Mouse (Mus musculus) left cerebral cortex, postnatal 10 days (tissue): Measurements from ENCODE around the gene Eps8l2. TPM values are rescaled to one million over a fixed set of nuclear protein-coding genes. Genes with fewer than 3 reads are reported as not detected.

Experiments used
- DNase-seq, 2 experiments: peaks; one replicate each; pipeline ENCODE4 v3.0.0; 2021 to 2022; ENCODE audit warnings: low spot score in 2 of 2, mixed read lengths in 1 of 2; ENCODE audit errors: extremely low spot score in 1 of 2
- intact Hi-C: fragments of 180-260 bp; cut with DNase I; formaldehyde crosslinking; loops from one replicate; pipeline ENCODE4 v1.15.1; 2025
- total RNA-seq, 2 experiments: library from RNA; stranded (reverse); gene quantifications; 2 replicates each; pipeline ENCODE4 v1.2.3; 2021

Gene Eps8l2
- total RNA-seq, 2 experiments from 2014 or later = 1.1 to 1.4 TPM

GRCm38 (mm10) chr7:141356971-141357370 lies 18.3 kb downstream of the Eps8l2 start:
- intact Hi-C loops = no loop called here
- DNase-seq = peak in 1 of 2 experiments; percentile 49

DNA sequence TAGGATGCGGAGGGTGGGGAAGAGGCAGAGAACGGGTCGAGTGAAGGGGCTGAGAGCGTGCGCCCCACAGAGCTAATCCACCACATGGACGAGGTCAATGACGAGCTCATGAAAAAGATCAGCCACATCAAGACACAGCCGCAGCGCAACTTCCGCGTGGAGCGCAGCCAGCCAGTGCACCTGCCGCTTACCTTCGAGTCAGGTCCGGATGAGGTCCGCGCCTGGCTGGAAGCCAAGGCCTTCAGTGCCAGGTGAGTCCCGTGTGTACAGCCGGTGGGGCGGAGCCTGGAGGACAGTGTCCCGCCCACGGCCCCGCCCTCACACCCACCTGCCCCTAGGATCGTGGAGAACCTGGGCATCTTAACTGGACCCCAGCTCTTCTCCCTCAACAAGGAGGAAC lies 22.8 kb downstream of the Eps8l2 start:
- intact Hi-C loops = loop anchor here (5.0 kb wide), 1 partner anchor 94 kb away; the partner anchor contains the start of gene Irf7
- DNase-seq = peak in 1 of 2 experiments; percentile 38

DNA sequence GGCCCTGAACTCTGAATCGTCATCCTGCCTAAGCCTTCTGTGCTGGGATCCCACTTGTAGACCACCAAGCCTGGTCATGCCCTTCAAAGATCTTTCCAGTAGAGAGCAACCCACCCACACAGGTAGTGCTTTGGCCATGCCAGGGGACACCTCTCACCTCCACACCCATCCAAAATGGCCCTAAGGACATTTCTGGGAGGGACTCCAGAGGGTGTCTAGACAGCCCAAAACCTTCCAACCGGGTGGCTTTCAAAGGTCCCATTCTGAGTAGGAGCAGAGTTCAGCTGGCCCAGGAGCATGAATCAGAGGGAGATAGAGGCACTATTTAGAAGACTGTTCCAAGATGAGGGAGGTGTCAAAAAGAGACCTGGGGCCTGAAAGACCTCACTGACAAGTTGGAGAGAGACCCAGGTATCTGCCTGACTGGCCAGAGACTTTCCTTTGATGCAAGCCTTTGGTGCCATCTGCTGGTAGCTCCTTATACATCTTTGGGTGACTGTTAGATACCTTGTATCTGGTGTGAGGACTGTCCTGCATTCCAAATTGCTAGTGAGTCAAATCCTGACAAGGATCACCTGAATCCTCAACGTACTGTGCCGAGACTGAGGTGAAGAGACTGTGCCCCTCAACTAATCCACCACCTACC lies 24.5 kb downstream of the Eps8l2 start:
- intact Hi-C loops = loop anchor here (5.0 kb wide), 1 partner anchor 96 kb away; the partner anchor contains the start of gene Irf7

GRCm38 (mm10) chr7:141363752-141364125 lies 25.1 kb downstream of the Eps8l2 start:
- intact Hi-C loops = loop anchor here (5.0 kb wide), 1 partner anchor 96 kb away; the partner anchor contains the start of gene Irf7
- DNase-seq = no peak

More for the DNA sequence above, 24.5 kb downstream of the Eps8l2 start:
- DNase-seq = peak; percentile 69 to 72

DNA sequence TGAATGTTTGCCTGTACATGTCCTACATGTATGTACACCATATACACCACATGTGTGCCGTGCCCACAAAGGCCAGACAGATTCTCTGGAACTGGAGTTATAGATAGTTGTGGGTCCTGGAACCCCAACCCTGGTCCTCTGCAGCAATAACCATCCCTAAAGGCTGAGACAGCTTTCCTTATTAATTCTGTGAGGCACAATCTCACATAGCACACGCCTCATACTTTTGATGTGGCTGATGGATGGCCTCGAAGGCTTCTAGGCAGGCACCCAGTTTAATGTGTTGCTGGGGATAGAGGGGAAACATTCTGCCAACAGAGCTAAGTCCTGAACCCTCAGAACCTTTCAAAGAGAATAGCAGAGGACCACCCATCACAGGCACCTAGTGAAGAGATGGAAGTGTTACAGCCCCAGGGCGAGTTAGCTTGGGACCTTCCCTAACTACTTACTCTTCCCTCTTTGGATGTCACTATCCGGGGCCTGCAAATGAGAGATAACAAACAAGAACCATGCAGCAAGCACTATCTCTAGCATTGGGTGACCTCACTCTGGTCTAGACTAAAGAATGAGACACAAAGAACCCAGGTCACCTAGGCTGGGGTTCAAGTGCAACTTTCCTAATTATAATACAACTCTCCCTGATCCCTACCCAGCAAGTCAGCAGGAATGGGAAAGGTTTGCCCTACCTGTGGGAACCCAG lies 25.8 kb downstream of the Eps8l2 start:
- no peak for DNase-seq
- intact Hi-C loops = loop anchor here (5.0 kb wide), 1 partner anchor 97 kb away; the partner anchor contains the start of gene Irf7

GRCm38 (mm10) chr7:141365049-141365445 lies 26.4 kb downstream of the Eps8l2 start:
- DNase-seq = no peak
- intact Hi-C loops = no loop called here

GRCm38 (mm10) chr7:141367358-141367757 lies 28.7 kb downstream of the Eps8l2 start:
- intact Hi-C loops = no loop called here
- no peak for DNase-seq

- intact Hi-C loops = no loop called here
- DNase-seq = no peak
Measured at GRCm38 (mm10) chr7:141369918-141370317, 31.2 kb downstream of the Eps8l2 start.

DNA sequence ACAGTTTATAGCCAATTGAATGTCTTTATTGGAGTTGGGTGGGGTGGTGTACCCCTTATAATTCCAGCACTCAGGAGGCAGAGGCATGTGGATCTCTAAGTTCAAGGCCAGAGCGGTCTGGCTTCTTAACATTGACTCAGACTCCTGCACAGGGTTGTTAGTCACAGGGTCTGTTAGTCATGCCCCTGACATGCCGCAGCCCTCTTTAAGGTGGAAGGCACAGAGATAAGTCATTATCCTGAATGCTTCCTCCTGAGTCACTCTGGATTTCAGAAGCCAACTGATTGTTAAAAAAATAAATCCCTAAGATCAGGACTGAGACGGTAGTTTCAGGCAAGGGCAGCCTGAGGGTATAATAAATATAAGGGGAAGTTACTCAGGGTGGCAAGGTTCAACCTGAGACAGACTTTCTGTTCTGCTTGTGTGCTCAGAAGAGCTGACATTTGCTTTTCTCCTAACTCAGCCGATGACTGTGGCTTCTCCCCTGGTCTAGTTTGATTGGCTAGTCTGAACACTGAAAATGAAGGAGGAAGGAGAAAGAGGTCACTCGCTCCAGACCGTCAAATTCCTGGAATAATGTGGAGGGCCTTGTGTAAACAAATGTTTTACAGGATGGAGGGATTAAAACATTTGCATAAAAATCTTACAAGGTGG lies 33.4 kb downstream of the Eps8l2 start:
- no peak for DNase-seq
- intact Hi-C loops = no loop called here

GRCm38 (mm10) chr7:141373611-141374010 lies 34.9 kb downstream of the Eps8l2 start:
- intact Hi-C loops = no loop called here
- DNase-seq = no peak

- intact Hi-C loops = no loop called here
Measured at GRCm38 (mm10) chr7:141374399-141374798, 35.7 kb downstream of the Eps8l2 start.

DNA sequence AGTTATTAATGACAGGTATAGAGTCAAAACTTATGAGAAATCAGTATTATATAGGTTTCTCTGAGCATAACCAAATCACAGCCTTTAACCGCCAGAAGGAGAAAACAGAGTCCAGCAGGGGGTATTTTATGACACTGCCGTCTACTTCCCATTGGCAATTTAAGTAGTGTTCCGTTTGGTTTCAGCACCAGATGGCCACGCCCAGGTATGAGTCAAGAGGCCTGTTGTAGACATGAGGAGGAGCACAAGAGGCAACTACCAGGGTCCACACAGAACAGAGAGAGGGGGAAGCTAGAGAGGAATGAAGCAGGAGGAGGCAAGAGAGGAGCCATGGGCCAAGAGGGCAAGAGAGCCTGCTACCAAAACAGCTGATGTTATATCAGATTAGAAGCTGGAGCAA lies 40.9 kb downstream of the Eps8l2 start:
- DNase-seq = no peak
- intact Hi-C loops = no loop called here

More at GRCm38 (mm10) chr7:141374399-141374798, 35.7 kb downstream of the Eps8l2 start:
- no peak for DNase-seq

DNA sequence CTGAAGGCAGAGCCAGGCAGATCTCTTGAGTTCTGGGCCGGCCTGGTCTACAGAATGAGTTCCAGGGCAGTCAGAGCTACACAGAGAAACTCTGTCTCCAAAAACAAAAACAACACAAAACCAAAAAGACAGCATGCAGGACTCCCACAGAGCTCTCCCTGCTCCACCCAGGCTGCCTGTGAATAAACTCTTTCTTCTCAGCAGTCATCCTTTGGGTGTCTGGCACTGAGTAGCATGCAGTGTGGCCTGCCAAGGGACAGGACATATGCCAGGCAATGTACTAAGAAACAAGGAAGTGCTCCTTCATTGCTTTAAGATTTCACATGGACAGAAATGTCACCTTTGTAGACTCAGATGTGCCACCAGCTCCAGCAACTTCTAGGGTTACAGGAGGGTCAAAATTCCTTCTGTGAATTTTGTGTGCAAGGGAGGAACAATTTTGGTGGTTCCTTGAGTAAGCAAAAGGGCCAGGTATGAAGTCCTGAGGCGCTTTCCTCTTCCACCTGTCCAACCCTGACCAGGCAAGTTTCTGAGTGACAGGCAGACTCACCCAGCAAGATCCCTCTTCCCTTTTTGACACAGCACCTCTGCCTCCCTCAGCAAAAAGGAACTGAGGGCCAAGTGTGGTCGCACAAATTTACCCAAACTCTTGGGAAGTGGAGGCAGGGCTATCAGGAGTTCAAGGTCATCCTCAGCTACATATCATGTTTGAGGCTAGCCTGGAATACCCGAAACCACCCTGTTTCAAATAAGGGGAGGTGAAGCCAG lies 42.6 kb downstream of the Eps8l2 start:
- intact Hi-C loops = no loop called here

DNA sequence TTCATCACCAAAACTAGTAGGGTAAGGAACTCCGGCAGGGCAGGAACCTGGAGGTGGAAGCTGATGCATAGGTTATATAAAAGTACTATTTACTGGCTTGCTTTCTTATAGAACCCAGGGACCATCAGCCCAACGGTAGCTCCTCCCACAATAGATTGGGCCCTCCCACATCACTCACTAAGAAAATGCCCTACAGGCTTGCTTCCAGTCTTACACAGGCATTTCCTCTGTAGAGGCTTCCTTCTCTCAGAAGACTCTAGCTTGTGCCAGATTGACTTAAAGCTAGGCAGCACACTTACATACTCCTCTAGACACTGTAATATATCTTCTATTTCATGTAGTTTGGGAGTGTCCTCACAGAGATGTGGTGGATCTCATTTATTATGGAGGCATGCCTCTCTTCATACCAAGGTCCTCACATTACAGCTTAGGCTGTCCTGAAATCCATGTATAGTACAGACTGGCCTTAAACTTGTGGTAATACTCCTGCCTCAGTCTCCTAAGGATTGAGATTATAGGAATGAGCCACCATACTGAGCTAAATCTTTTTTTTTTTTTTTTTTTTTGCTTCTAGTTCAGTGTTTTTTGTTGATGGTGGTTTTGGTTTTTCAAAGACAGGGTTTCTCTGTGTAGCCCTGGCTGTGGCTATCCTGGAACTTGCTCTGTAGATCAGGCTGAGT lies 49.3 kb downstream of the Eps8l2 start:
- intact Hi-C loops = no loop called here
- DNase-seq = no peak

More for the DNA sequence above, 42.6 kb downstream of the Eps8l2 start:
- DNase-seq = no peak

- no peak for DNase-seq
- intact Hi-C loops = no loop called here
Measured at GRCm38 (mm10) chr7:141388487-141389109, 49.9 kb downstream of the Eps8l2 start.

- DNase-seq = no peak
- intact Hi-C loops = no loop called here
Measured at GRCm38 (mm10) chr7:141390326-141391259, 51.9 kb downstream of the Eps8l2 start.
